Mouse (Mus musculus): Measurements from ENCODE around the gene Ank2.

Gene Ank2

GRCm38 (mm10) chr3:127267846-127268245 is 231.3 kb downstream of the Ank2 start:
- TF ChIP-seq GATA4 (IDR thresholded peaks at IDR 0.05; ENCODE audit: insufficient replicate concordance, low read length): no peak

GRCm38 (mm10) chr3:127265732-127266131 is 233.4 kb downstream of the Ank2 start:
- TF ChIP-seq GATA4 (IDR thresholded peaks at IDR 0.05; ENCODE audit: insufficient replicate concordance, low read length): no peak

GRCm38 (mm10) chr3:127265182-127265581 is 234.0 kb downstream of the Ank2 start:
- TF ChIP-seq GATA4 (IDR thresholded peaks at IDR 0.05; ENCODE audit: insufficient replicate concordance, low read length): no peak

GRCm38 (mm10) chr3:127260786-127261166 is 238.4 kb downstream of the Ank2 start:
- no peak for TF ChIP-seq GATA4 (IDR thresholded peaks at IDR 0.05; ENCODE audit: insufficient replicate concordance, low read length)

- TF ChIP-seq GATA4 (IDR thresholded peaks at IDR 0.05; ENCODE audit: insufficient replicate concordance, low read length): no peak
Observed at GRCm38 (mm10) chr3:127260007-127260785, 239.0 kb downstream of the Ank2 start.

GRCm38 (mm10) chr3:127258466-127259075 is 240.6 kb downstream of the Ank2 start:
- TF ChIP-seq GATA4 (IDR thresholded peaks at IDR 0.05; ENCODE audit: insufficient replicate concordance, low read length): no peak

- TF ChIP-seq GATA4 (IDR thresholded peaks at IDR 0.05; ENCODE audit: insufficient replicate concordance, low read length): no peak
Observed at GRCm38 (mm10) chr3:127257969-127258368, 241.2 kb downstream of the Ank2 start.

- no peak for TF ChIP-seq GATA4 (IDR thresholded peaks at IDR 0.05; ENCODE audit: insufficient replicate concordance, low read length)
Observed at GRCm38 (mm10) chr3:127257279-127257925, 241.7 kb downstream of the Ank2 start.

- no peak for TF ChIP-seq GATA4 (IDR thresholded peaks at IDR 0.05; ENCODE audit: insufficient replicate concordance, low read length)
Observed at GRCm38 (mm10) chr3:127256681-127257080, 242.5 kb downstream of the Ank2 start.

GRCm38 (mm10) chr3:127250930-127251329 is 248.2 kb downstream of the Ank2 start:
- TF ChIP-seq GATA4 (IDR thresholded peaks at IDR 0.05; ENCODE audit: insufficient replicate concordance, low read length): no peak

- TF ChIP-seq GATA4 (IDR thresholded peaks at IDR 0.05; ENCODE audit: insufficient replicate concordance, low read length): no peak
Observed at GRCm38 (mm10) chr3:127248611-127249010, 250.5 kb downstream of the Ank2 start.

- no peak for TF ChIP-seq GATA4 (IDR thresholded peaks at IDR 0.05; ENCODE audit: insufficient replicate concordance, low read length)
Observed at GRCm38 (mm10) chr3:127246989-127247708, 252.0 kb downstream of the Ank2 start.

GRCm38 (mm10) chr3:127243928-127244642 is 255.1 kb downstream of the Ank2 start:
- no peak for TF ChIP-seq GATA4 (IDR thresholded peaks at IDR 0.05; ENCODE audit: insufficient replicate concordance, low read length)

- no peak for TF ChIP-seq GATA4 (IDR thresholded peaks at IDR 0.05; ENCODE audit: insufficient replicate concordance, low read length)
Observed at GRCm38 (mm10) chr3:127242234-127242810, 256.8 kb downstream of the Ank2 start.

Data from liver, adult (tissue).